Mouse (Mus musculus): ENCODE data around the gene Gm17359. TPM values are rescaled to one million over a fixed set of nuclear protein-coding genes. Genes with fewer than 3 reads are reported as not detected.

Gene Gm17359
- total RNA-seq (2021): not detected
- long read RNA-seq, experiment 1, partial matches to known transcripts: 0 of 1 reads
- long read RNA-seq, experiment 1, other reads (novel, unspliced or antisense): 1 of 1 reads
- long read RNA-seq, experiment 2, partial matches to known transcripts: 0 of 4 reads
- long read RNA-seq, experiment 2, other reads (novel, unspliced or antisense): 4 of 4 reads

GRCm38 (mm10) chr3:79336044-79336766, at the start of gene Gm17359:
Gene Gm17359, plus strand, starts transcription at chr3:79336661.
- no peak for DNase-seq (ENCODE audit: low spot score in 2 of 2)

GRCm38 (mm10) chr3:79287108-79287576, 49.3 kb upstream of the Gm17359 start:
- DNase-seq (ENCODE audit: low spot score in 2 of 2): peak; percentile 91 to 95

GRCm38 (mm10) chr3:79287699-79288458, 48.6 kb upstream of the Gm17359 start:
- no peak for DNase-seq (ENCODE audit: low spot score in 2 of 2)

- DNase-seq (ENCODE audit: low spot score in 2 of 2): no peak
Measured at GRCm38 (mm10) chr3:79289050-79289449, 47.4 kb upstream of the Gm17359 start.

GRCm38 (mm10) chr3:79293023-79293422, 43.4 kb upstream of the Gm17359 start:
- DNase-seq (ENCODE audit: low spot score in 2 of 2): no peak

GRCm38 (mm10) chr3:79294701-79295100, 41.8 kb upstream of the Gm17359 start:
- DNase-seq (ENCODE audit: low spot score in 2 of 2): no peak

- no peak for DNase-seq (ENCODE audit: low spot score in 2 of 2)
Measured at GRCm38 (mm10) chr3:79296049-79296448, 40.4 kb upstream of the Gm17359 start.

GRCm38 (mm10) chr3:79296586-79296985, 39.9 kb upstream of the Gm17359 start:
- DNase-seq (ENCODE audit: low spot score in 2 of 2): no peak

GRCm38 (mm10) chr3:79297281-79297680, 39.2 kb upstream of the Gm17359 start:
- no peak for DNase-seq (ENCODE audit: low spot score in 2 of 2)

- DNase-seq (ENCODE audit: low spot score in 2 of 2): no peak
Measured at GRCm38 (mm10) chr3:79299401-79299800, 37.1 kb upstream of the Gm17359 start.

GRCm38 (mm10) chr3:79308605-79309004, 27.9 kb upstream of the Gm17359 start:
- DNase-seq (ENCODE audit: low spot score in 2 of 2): no peak

GRCm38 (mm10) chr3:79310184-79310583, 26.3 kb upstream of the Gm17359 start:
- DNase-seq (ENCODE audit: low spot score in 2 of 2): no peak

GRCm38 (mm10) chr3:79311895-79312294, 24.6 kb upstream of the Gm17359 start:
- no peak for DNase-seq (ENCODE audit: low spot score in 2 of 2)

- DNase-seq (ENCODE audit: low spot score in 2 of 2): peak; percentile 48 to 78
Measured at GRCm38 (mm10) chr3:79314006-79314698, 22.3 kb upstream of the Gm17359 start.

GRCm38 (mm10) chr3:79324697-79325526, 11.5 kb upstream of the Gm17359 start:
- no peak for DNase-seq (ENCODE audit: low spot score in 2 of 2)

- no peak for DNase-seq (ENCODE audit: low spot score in 2 of 2)
Measured at GRCm38 (mm10) chr3:79329691-79330315, 6.7 kb upstream of the Gm17359 start.

- no peak for DNase-seq (ENCODE audit: low spot score in 2 of 2)
Measured at GRCm38 (mm10) chr3:79333051-79333450, 3.4 kb upstream of the Gm17359 start.

- no peak for DNase-seq (ENCODE audit: low spot score in 2 of 2)
Measured at GRCm38 (mm10) chr3:79333643-79334200, 2.7 kb upstream of the Gm17359 start.

- no peak for DNase-seq (ENCODE audit: low spot score in 2 of 2)
Measured at GRCm38 (mm10) chr3:79340737-79341136, 4.3 kb downstream of the Gm17359 start.

Measured in layer of hippocampus, postnatal 14 days (tissue).